Mouse (Mus musculus) neutrophil, adult 59 days (primary cell): Measurements from ENCODE around the gene Cadm4. TPM values are rescaled to one million over a fixed set of nuclear protein-coding genes. Genes with fewer than 3 reads are reported as not detected.

Experiments
- total RNA-seq, 2 experiments: library from RNA; stranded (reverse); gene quantifications; 1 replicate in 1 of 2; 2 replicates in 1 of 2; pipeline ENCODE4 v1.2.4; 2023

The Cadm4 gene
- not detected for total RNA-seq

GRCm38 (mm10) chr7:24481474-24482207 lies at the start of gene Cadm4:
Cadm4 (plus strand) TSS chr7:24482023.

GRCm38 (mm10) chr7:24451855-24452311 lies 29.9 kb upstream of the Cadm4 start, which contains the start of gene Irgc1:
Irgc1 (minus strand) TSS chr7:24452297.

GRCm38 (mm10) chr7:24462388-24463319 lies 19.2 kb upstream of the Cadm4 start, which contains the start of gene Plaur:
Plaur (plus strand) TSS chr7:24462484.

DNA sequence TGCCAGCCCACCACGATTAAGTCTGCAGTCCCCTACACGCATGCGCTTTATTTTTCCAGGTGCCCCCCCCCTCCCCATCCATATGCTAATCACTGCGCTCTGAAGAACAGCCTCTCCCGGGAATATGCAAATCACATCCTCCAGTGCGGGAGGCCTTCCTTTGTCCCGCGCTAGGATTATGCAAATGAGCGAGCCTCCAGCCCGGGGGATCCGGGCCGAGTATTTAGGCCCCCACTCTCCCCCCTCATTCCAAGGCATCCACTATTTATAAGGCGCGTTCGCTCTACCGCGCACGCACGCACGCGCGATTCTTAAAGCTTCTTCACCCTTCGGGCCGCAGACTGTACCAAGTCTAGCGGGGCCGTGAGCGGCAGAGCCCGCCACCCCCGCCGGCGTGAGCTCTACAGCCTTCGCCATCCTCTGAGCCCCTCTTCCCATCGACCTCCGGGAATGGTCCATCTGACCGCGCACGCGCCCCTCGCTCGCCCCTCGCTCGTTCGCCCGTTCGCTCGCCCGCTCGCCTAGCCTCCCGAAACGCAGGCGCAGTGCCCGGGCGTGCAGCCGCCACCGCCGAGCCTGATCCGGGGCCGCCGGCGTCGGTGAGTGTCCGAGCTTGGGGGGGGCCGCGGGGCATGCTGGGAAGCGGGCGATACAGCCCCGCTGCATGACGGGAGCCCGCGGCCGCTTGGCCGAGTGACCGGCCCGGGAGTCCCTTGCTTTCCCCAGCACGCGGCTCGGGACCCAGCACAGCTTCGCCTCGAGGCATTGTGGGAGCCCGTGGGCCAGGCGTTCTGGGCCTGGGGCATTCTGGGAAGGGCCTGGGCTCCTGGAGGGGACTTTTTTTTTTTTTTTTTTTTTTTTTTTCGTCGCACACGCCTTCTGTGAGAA lies 25.3 kb downstream of the Cadm4 start, which contains the start of gene Zfp428:
Gene Zfp428, plus strand, starts transcription at position 169 of the 888 bp plus-strand sequence.

DNA sequence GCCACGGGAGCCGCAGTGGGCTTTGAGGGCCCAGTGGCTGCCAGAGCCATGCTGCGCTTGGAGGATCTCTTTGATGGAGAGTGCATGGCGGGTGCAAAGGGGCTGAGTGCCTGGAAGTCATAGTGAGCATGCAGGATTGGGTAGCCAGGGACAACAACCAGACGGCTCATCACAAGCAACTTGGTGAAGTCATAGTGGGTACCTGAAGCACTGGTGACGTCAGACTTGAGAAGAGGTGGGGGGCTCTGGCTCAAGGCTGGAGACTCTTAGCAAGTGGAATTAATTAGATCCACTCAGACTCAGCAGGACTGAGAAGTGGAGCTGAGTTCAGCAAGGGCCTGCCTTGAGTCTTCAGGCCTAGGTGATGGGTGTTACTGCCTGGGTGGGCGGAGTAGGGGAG lies 30.5 kb downstream of the Cadm4 start, which contains the start of gene AC161166.1:
Gene AC161166.1, minus strand, starts transcription at position 101 of the 400 bp plus-strand sequence.

DNA sequence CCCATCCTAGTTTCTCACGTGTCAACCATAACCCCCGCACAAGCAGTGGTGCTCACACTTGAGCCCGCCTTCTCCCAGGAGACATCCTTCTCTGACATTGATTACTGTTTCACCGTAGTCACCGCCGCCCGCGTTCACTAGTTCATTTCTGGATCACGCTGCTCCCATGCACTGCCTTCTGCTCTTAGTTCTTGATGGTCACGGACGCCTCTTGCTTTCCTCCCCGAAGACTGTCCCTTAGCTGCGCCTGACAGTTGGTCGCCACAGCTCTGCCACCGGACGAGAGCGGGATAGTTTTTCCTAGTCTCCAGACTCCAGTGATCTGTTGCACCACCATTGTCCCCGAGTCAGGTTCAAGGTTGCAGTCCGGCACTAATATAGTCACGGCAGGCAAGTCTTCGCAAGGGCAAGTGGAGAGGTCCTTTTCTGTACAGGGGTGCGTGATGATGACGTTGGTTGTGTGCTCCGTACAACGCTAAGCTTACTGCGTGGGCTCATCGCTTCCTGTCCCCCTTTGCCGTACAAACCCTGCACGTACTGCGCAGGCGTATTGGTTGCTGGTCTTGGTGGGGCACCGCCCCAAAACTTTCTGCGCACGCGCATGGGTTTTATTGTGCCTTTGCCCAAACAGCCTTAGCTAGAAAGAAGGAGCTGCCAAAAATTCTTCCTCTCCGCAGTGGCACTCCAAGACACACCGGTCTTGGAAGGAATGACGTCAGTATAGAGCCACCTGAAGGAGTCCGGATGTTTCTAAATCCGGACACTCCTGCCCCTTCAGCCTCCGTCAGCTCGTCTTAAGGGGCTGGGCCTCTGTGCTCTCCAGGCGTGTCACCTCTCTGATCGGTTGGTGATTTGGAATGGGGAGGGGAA lies 48.5 kb downstream of the Cadm4 start, which contains the start of gene Irgq:
Gene Irgq, plus strand, starts transcription at position 628 of the 870 bp plus-strand sequence.

DNA sequence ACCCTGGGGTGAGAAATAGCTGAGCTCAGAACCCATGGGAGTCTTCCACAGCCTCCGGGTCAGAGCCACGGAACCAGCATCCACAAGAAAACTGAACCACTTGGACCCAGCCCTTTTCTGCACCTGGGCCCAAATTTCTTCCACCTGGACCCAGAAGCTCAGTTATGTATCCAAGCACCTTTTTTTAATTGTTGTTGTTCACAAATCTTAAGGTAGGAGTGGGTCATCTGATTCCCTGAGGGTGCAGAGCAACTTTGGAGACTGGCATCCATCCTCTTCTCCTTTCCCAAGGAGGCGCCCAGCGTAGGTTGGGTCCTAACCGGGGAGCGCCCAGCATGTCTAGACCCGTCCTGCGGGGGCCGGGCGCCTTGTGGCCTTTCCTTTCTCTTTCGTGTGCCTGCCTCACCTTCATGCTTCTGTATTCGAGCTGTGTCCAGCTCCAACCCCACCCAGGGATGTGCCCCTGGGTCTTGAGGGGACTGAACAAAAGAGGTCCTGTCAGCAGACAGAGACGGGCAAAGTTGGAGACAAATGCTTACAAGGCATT lies 64.3 kb downstream of the Cadm4 start, which contains the start of the genes Pinlyp and Xrcc1:
Gene Pinlyp, minus strand, starts transcription at position 51 of the 547 bp plus-strand sequence.
Gene Xrcc1, plus strand, starts transcription at position 222 of the 547 bp plus-strand sequence.

Other genes starting within 250 kb of the Cadm4 start
- gene Zfp109, start 244.5 kb upstream of the Cadm4 start, total RNA-seq, result 1 to 10 TPM in 1 of 2 experiments, under 1 TPM in 1; 0.62 to 1.2 TPM
- gene Zfp108, start 227.2 kb upstream of the Cadm4 start, total RNA-seq, result under 1 TPM; 0.29 to 0.33 TPM
- gene Zfp93, start 211.6 kb upstream of the Cadm4 start, total RNA-seq, result under 1 TPM; 0.15 to 0.44 TPM
- gene Zfp61, start 180.8 kb upstream of the Cadm4 start, total RNA-seq, result 1 to 10 TPM; 3.4 to 6.4 TPM
- 1 to 10 TPM; 1.1 to 1.3 TPM for gene Zfp94, start 165.4 kb upstream of the Cadm4 start, total RNA-seq
- under 1 TPM in 1 of 2 experiments, not detected in 1; 0.46 TPM for gene Tescl, start 148.1 kb upstream of the Cadm4 start, total RNA-seq
- not detected for gene Lypd5, start 132.8 kb upstream of the Cadm4 start, total RNA-seq
- gene Kcnn4, start 111.8 kb upstream of the Cadm4 start, total RNA-seq, result 10 to 100 TPM; 10.4 to 15.7 TPM
- 10 to 100 TPM; 51.5 to 57.8 TPM for gene Smg9, start 82.4 kb upstream of the Cadm4 start, total RNA-seq
- gene Irgc1, start 29.7 kb upstream of the Cadm4 start, total RNA-seq, result 1 to 10 TPM; 2.1 to 2.6 TPM
- 1,000 to 10,000 TPM in 1 of 2 experiments, 100 to 1,000 TPM in 1; 962 to 1,297 TPM for gene Plaur, start 19.5 kb upstream of the Cadm4 start, total RNA-seq
- 1 to 10 TPM in 1 of 2 experiments, under 1 TPM in 1; 0.31 to 1.2 TPM for gene Zfp428, start 25.0 kb downstream of the Cadm4 start, total RNA-seq
- gene AC161166.1, start 30.4 kb downstream of the Cadm4 start, total RNA-seq, result not detected
- 1 to 10 TPM; 6.0 to 6.2 TPM for gene Irgq, start 48.7 kb downstream of the Cadm4 start, total RNA-seq
- gene Pinlyp, start 64.1 kb downstream of the Cadm4 start, total RNA-seq, result not detected
- 10 to 100 TPM; 27.4 to 33.8 TPM for gene Xrcc1, start 64.3 kb downstream of the Cadm4 start, total RNA-seq
- gene Ethe1, start 105.5 kb downstream of the Cadm4 start, total RNA-seq, result 10 to 100 TPM; 71.6 to 77.0 TPM
- under 1 TPM in 1 of 2 experiments, not detected in 1; 0.13 TPM for gene Zfp575, start 105.6 kb downstream of the Cadm4 start, total RNA-seq
- 1 to 10 TPM; 5.7 to 5.8 TPM for gene Phldb3, start 128.7 kb downstream of the Cadm4 start, total RNA-seq
- gene Lypd3, start 154.5 kb downstream of the Cadm4 start, total RNA-seq, result not detected
- gene Tex101, start 194.7 kb downstream of the Cadm4 start, total RNA-seq, result not detected
- gene BC049730, start 227.2 kb downstream of the Cadm4 start, total RNA-seq, result 1 to 10 TPM in 1 of 2 experiments, under 1 TPM in 1; 0.97 to 2.1 TPM
- 1 to 10 TPM; 8.0 to 9.5 TPM for gene Gm4763, start 244.9 kb downstream of the Cadm4 start, total RNA-seq